Mouse (Mus musculus): ENCODE results near the gene B4gat1. TPM values are rescaled to one million over a fixed set of nuclear protein-coding genes. Genes with fewer than 3 reads are reported as not detected.

Gene B4gat1
- total and polyA plus RNA-seq, 2 experiments: 11.8 to 20.1 TPM

DNA sequence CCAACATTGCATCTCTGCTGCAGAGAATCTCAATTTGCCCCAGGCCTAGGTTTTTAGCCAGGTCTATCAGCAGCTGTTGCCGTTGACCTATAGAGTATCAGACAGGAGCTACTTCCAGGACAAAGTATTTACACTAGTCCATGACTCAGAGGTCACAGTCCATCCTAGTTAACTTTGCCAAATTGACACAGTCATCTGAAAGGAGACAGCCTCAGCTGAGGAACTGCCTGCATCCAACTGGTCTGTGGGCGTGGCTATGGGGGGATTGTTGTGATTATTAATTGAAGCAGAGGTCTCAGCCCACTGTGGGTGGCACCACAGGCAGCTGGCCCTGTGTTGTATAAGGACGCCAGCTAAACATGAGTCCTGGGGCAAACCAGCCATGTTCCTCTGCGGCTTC lies 33.7 kb upstream of the B4gat1 start:
- no peak for DNase-seq (ENCODE audit: extremely low read depth, low read depth, low spot score)
- no peak for TF ChIP-seq POLR2A (IDR thresholded peaks at IDR 0.05; ENCODE audit: extremely low read depth, insufficient read depth, low read length)
- TF ChIP-seq CTCF (IDR thresholded peaks at IDR 0.05; ENCODE audit: low read depth, low read length): no peak
- H3K4me3 ChIP-seq (ENCODE audit: insufficient read depth, low read depth, low read length): no peak overlapping the region
- H3K36me3 ChIP-seq (ENCODE audit: control insufficient read depth, insufficient read depth, low read length): no peaks in the 10 kb centered on the region
- 50% methylated on average over 4 of the region's 4 CpGs for WGBS
- H3K9ac ChIP-seq (ENCODE audit: low read depth, low read length): no peak overlapping the region
- H3K27ac ChIP-seq (replicated peaks; ENCODE audit: insufficient read depth, low read depth, low read length): no peak overlapping the region
- no peaks in the 10 kb centered on the region for H3K27me3 ChIP-seq (ENCODE audit: control insufficient read depth, insufficient read depth, low read length)
- no peaks in the 10 kb centered on the region for H3K79me2 ChIP-seq (ENCODE audit: control insufficient read depth, insufficient read depth, low read length)
- H3K4me1 ChIP-seq (ENCODE audit: control insufficient read depth, insufficient read depth, low read length): no peaks in the 10 kb centered on the region

DNA sequence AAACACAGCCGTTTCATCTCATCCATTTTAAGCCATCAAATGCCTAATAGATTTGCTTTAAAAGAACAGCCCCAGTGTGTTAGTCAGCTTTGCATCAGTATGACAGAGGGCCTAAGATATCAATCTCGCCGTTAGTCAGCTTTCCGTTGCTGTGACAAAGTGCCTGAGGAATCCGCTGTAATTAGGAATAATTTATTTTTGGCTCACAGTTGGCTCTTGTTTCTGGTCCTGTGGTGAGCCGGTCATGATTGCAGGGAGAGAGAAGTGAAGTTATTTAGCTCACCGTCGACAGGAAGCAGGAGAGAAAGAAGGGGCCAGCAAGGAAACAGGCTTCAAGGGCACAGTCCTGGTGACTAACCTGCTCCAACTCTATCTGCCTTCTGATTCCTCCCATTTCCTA lies 25.5 kb upstream of the B4gat1 start:
- no peaks in the 10 kb centered on the region for H3K4me1 ChIP-seq (ENCODE audit: control insufficient read depth, insufficient read depth, low read length)
- no peaks in the 10 kb centered on the region for H3K36me3 ChIP-seq (ENCODE audit: control insufficient read depth, insufficient read depth, low read length)
- no peak overlapping the region for H3K9ac ChIP-seq (ENCODE audit: low read depth, low read length)
- no peak overlapping the region for H3K27ac ChIP-seq (replicated peaks; ENCODE audit: insufficient read depth, low read depth, low read length)
- WGBS: 72% methylated on average over 8 of the region's 8 CpGs
- no peaks in the 10 kb centered on the region for H3K27me3 ChIP-seq (ENCODE audit: control insufficient read depth, insufficient read depth, low read length)
- no peak overlapping the region for H3K4me3 ChIP-seq (ENCODE audit: insufficient read depth, low read depth, low read length)
- DNase-seq (ENCODE audit: extremely low read depth, low read depth, low spot score): no peak
- no peaks in the 10 kb centered on the region for H3K79me2 ChIP-seq (ENCODE audit: control insufficient read depth, insufficient read depth, low read length)
- no peak for TF ChIP-seq CTCF (IDR thresholded peaks at IDR 0.05; ENCODE audit: low read depth, low read length)

DNA sequence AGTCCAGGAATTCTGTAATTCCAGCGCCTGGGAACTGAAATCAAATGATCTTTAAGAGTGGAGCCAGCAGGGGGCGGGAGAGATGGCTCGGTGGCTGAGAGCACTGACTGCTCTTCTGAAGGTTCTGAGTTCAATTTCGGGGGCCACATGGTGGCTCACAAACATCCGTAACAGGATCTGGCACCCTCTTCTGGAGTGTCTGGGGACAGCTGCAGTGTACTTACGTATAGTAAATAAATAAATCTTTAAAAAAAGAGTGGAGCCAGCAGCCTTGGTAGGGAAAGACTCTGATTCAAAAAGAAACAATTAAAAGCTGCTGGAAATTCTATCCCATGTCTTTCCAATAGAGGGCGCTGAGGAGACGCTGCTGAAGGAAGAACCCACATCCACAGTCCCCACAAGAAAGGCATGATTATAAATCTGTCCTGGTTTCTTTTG lies 23.6 kb upstream of the B4gat1 start:
- H3K27me3 ChIP-seq (ENCODE audit: control insufficient read depth, insufficient read depth, low read length): no peaks in the 10 kb centered on the region
- TF ChIP-seq POLR2A (IDR thresholded peaks at IDR 0.05; ENCODE audit: extremely low read depth, insufficient read depth, low read length) (no peak), CTCF (IDR thresholded peaks at IDR 0.05; ENCODE audit: low read depth, low read length) (peak; percentile 51)
- H3K9ac ChIP-seq (ENCODE audit: low read depth, low read length): no peak overlapping the region
- H3K4me3 ChIP-seq (ENCODE audit: insufficient read depth, low read depth, low read length): no peak overlapping the region
- no peaks in the 10 kb centered on the region for H3K79me2 ChIP-seq (ENCODE audit: control insufficient read depth, insufficient read depth, low read length)
- DNase-seq (ENCODE audit: extremely low read depth, low read depth, low spot score): peak; percentile 24
- 10% methylated on average over 8 of the region's 8 CpGs for WGBS
- no peaks in the 10 kb centered on the region for H3K36me3 ChIP-seq (ENCODE audit: control insufficient read depth, insufficient read depth, low read length)
- no peaks in the 10 kb centered on the region for H3K4me1 ChIP-seq (ENCODE audit: control insufficient read depth, insufficient read depth, low read length)
- no peak overlapping the region for H3K27ac ChIP-seq (replicated peaks; ENCODE audit: insufficient read depth, low read depth, low read length)

DNA sequence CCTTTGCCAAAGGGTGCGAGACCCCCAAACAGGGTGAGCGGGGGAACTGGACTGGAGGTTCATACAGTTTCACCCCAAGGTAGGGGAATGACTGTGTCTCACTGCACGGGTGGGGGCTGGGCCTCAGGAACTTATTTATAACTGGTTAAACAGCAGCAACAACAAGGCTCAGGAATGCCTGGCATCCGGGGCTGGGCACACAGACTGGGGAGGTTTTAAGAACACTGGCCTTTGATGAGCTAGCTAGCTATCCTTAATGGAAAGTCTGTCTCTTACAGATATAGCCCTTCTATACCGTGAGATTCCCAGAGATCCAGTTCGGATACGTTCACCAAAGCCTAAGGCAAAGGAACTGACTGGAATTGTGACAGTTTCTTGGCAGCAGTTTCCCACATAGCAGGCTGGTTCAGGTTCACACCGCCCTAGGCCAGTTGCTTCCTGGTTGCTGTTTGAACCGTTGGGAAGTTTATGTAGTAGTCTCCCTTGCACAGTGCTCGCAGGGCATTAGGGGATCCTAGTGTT lies 22.3 kb upstream of the B4gat1 start:
- Histone ChIP-seq H3K27ac (replicated peaks; ENCODE audit: insufficient read depth, low read depth, low read length) (no peak overlapping the region), H3K27me3 (ENCODE audit: control insufficient read depth, insufficient read depth, low read length) (no peaks in the 10 kb centered on the region), H3K36me3 (ENCODE audit: control insufficient read depth, insufficient read depth, low read length) (no peaks in the 10 kb centered on the region), H3K79me2 (ENCODE audit: control insufficient read depth, insufficient read depth, low read length) (no peaks in the 10 kb centered on the region), H3K9ac (ENCODE audit: low read depth, low read length) (no peak overlapping the region), H3K4me3 (ENCODE audit: insufficient read depth, low read depth, low read length) (no peak overlapping the region), H3K4me1 (ENCODE audit: control insufficient read depth, insufficient read depth, low read length) (no peaks in the 10 kb centered on the region)
- TF ChIP-seq POLR2A (IDR thresholded peaks at IDR 0.05; ENCODE audit: extremely low read depth, insufficient read depth, low read length) (no peak), CTCF (IDR thresholded peaks at IDR 0.05; ENCODE audit: low read depth, low read length) (no peak)
- 36% methylated on average over 10 of the region's 10 CpGs for WGBS
- DNase-seq (ENCODE audit: extremely low read depth, low read depth, low spot score): no peak

DNA sequence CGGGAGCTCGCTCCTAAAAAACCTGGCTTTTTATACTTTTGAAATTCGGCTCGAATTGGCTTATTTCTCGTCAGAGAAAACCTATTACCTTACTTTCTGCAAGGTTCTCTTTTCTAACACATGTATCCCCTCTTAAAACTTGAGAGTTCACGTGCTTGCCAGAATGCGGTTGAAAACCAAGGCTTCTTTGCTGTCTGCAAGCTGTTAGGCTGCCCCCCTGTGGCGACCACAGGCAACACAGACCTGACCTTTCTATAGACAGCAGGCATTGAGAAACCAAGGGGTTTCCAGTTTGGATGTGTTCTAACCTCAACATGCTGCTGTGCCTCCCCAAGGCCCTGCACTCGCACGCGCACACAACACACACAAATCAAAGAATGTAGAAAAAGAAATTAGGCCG lies 21.8 kb upstream of the B4gat1 start:
- Histone ChIP-seq H3K4me3 (ENCODE audit: insufficient read depth, low read depth, low read length) (no peak overlapping the region), H3K4me1 (ENCODE audit: control insufficient read depth, insufficient read depth, low read length) (no peaks in the 10 kb centered on the region), H3K27ac (replicated peaks; ENCODE audit: insufficient read depth, low read depth, low read length) (no peak overlapping the region), H3K79me2 (ENCODE audit: control insufficient read depth, insufficient read depth, low read length) (no peaks in the 10 kb centered on the region), H3K27me3 (ENCODE audit: control insufficient read depth, insufficient read depth, low read length) (no peaks in the 10 kb centered on the region), H3K36me3 (ENCODE audit: control insufficient read depth, insufficient read depth, low read length) (no peaks in the 10 kb centered on the region), H3K9ac (ENCODE audit: low read depth, low read length) (no peak overlapping the region)
- no peak for TF ChIP-seq POLR2A (IDR thresholded peaks at IDR 0.05; ENCODE audit: extremely low read depth, insufficient read depth, low read length)
- peak; percentile 87 for TF ChIP-seq CTCF (IDR thresholded peaks at IDR 0.05; ENCODE audit: low read depth, low read length)
- 22% methylated on average over 12 of the region's 12 CpGs for WGBS
- peak; percentile 39 for DNase-seq (ENCODE audit: extremely low read depth, low read depth, low spot score)

DNA sequence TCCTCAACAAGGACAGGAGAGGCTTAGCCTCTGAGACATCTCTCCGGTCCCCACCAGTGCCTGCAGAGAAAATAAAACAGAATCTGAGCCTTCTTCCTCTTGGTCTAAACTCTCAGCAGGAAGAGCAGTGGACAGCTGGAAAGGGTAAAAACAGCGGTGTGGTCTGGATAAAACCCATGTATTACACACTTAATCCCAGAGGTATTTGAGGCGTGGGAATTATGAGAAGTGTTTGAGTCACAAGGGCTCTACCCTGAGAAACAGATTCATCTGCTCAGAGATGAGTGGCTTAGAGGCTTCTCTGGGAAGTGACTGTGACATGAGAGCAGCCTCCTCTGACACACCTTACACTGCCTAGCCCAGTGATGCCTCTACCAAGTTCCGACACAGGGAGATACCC lies 21.0 kb upstream of the B4gat1 start:
- no peak overlapping the region for H3K27ac ChIP-seq (replicated peaks; ENCODE audit: insufficient read depth, low read depth, low read length)
- no peaks in the 10 kb centered on the region for H3K27me3 ChIP-seq (ENCODE audit: control insufficient read depth, insufficient read depth, low read length)
- TF ChIP-seq CTCF (IDR thresholded peaks at IDR 0.05; ENCODE audit: low read depth, low read length) (no peak), POLR2A (IDR thresholded peaks at IDR 0.05; ENCODE audit: extremely low read depth, insufficient read depth, low read length) (no peak)
- no peaks in the 10 kb centered on the region for H3K4me1 ChIP-seq (ENCODE audit: control insufficient read depth, insufficient read depth, low read length)
- H3K36me3 ChIP-seq (ENCODE audit: control insufficient read depth, insufficient read depth, low read length): no peaks in the 10 kb centered on the region
- no peak overlapping the region for H3K9ac ChIP-seq (ENCODE audit: low read depth, low read length)
- no peak for DNase-seq (ENCODE audit: extremely low read depth, low read depth, low spot score)
- H3K4me3 ChIP-seq (ENCODE audit: insufficient read depth, low read depth, low read length): no peak overlapping the region
- WGBS: 85% methylated on average over 4 of the region's 4 CpGs
- no peaks in the 10 kb centered on the region for H3K79me2 ChIP-seq (ENCODE audit: control insufficient read depth, insufficient read depth, low read length)
